Mouse (Mus musculus) adrenal gland, postnatal 25 days (tissue): Measurements from ENCODE around the gene Klk1b4. TPM values are rescaled to one million over a fixed set of nuclear protein-coding genes. Genes with fewer than 3 reads are reported as not detected.

ENCODE experiments used
- DNase-seq: peaks from one replicate; pipeline ENCODE4 v3.0.0; 2021; ENCODE audit warnings: mixed read lengths
- total RNA-seq: library from RNA; stranded (reverse); gene quantifications from 2 replicates; pipeline ENCODE4 v1.2.3, GENCODE M21; 2021

Klk1b4 gene
- total RNA-seq, 1 experiment from 2014 or later = not detected

DNA sequence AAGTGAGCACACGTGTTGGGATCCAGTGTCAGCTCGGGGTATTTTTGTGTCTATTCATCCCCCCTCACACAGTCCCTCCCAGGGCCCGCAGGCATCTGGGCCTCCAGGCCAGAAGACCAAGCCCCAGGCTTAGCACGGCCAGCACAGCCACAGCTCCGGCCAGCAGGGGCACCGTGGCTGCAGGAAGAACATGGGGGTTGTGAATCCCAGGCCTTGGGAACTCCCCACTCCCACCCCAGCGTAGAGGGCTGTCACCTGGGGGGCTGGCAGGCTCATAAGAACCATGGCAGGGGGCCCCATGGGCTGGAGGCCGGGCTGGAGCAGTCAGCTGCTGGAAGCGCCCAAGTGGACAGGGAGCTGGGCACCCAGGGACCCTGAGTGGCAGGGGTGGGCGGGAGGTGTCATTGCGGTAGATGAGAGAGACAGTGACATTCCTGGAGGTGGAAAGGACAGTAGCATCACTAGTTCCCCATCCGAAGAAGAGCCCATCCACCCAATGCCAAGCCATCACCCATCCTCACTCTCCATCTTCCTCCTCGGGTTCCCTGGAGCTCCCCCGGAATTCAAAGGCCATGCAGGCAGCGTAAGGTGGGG is 45.9 kb downstream of the Klk1b4 start:
- DNase-seq = no peak

DNA sequence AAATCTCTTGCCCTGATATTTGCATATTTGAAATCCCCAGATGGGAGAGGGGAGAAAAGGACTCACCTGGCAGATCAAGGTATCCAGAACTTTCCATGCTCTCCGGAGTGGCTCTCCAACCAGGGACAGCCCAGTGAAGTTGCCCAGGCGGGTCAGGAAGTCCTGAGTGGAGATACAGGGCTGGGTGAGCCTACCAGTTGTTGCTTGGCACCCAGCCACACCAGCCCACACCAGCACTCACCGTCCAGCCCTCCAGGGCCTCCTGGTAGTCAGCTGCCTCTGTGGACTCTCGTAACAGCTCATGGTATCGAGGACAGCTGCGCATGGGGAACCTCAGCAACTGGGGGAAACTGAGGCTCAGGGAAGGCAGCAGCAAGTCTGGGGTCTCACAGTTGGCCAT is 47.7 kb downstream of the Klk1b4 start:
- no peak for DNase-seq

DNA sequence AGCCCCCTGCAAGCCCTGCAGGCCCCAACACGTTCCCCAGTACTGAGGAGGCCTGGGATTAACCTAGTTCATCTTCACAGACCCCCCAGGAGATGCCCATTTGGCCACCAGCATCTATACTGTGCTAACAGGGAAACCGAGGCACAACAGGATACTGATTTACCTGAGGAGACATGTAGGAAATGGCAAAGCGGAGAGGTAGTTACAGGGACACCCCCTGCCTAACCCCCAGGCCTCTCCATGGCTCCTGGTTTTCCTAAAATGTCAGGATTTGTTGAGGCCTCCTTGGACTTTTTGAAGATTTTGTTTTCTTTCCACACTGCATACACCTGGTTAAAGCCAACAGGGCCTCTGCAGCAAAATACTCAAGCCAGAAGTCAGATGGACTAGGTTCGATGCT is 50.0 kb downstream of the Klk1b4 start, which contains the start of gene Acp4:
Gene Acp4, minus strand, starts transcription at position 101 of the 400 bp plus-strand sequence.
- no peak for DNase-seq

DNA sequence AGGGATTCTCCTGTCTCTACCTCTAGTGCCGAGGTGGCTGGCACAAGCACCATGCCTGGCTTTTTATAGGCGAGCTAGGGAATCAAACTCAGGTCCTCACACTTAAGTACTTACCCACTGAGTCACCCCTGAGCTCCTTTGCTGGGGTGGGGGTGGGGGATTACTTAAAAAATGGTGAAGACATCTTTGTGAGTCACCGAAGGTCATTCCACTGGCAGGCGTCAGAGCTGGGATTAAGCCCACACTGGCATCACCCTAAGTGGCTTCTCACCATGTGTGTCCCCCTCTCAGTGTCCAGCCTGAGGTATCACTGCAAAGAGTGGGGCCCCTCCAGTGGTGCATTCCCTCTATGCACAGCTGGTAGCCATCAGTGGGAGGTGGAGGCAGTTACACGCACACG is 53.2 kb downstream of the Klk1b4 start:
- no peak for DNase-seq

DNA sequence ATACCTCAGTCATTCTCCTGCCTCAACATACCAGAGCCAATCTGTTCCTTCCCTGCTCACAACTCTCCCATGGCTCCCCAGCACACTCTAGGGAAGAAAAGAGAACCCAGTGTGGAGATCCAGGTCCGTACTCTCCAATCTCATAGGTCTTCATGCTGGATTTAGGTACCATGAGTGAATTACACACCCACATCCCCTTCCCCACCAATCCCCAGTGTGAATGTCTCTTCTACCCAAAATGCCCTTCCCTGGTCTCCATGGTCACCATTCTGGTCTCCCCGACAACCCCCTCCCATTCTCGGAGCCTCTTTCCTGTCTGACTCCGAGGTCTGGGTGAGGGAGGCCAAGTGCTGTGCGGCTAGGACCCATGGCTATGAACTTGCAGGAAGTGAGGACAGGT is 53.9 kb downstream of the Klk1b4 start, which contains the start of gene Gm15517:
Gene Gm15517, plus strand, starts transcription at position 301 of the 400 bp plus-strand sequence.
- DNase-seq = no peak

Other genes starting within 250 kb of the Klk1b4 start
- not detected in 2 replicates for gene Klk1b1, start 240.7 kb upstream of the Klk1b4 start, total RNA-seq
- not detected in 2 replicates for gene Klk1b9, start 231.4 kb upstream of the Klk1b4 start, total RNA-seq
- gene Klk1b11, start 211.6 kb upstream of the Klk1b4 start, total RNA-seq = not detected in 2 replicates
- gene Klk1b26, start 195.3 kb upstream of the Klk1b4 start, total RNA-seq = not detected in 2 replicates
- gene Klk1b27, start 155.1 kb upstream of the Klk1b4 start, total RNA-seq = not detected in 2 replicates
- not detected in 2 replicates for gene Klk1b21, start 105.1 kb upstream of the Klk1b4 start, total RNA-seq
- gene Klk1b22, start 94.8 kb upstream of the Klk1b4 start, total RNA-seq = not detected in 2 replicates
- not detected in 2 replicates for gene Klk1b16, start 70.7 kb upstream of the Klk1b4 start, total RNA-seq
- gene Klk1b24, start 19.2 kb upstream of the Klk1b4 start, total RNA-seq = not detected in 2 replicates
- not detected in 2 replicates for gene Klk1b3, start 9.2 kb upstream of the Klk1b4 start, total RNA-seq
- gene Klk1b5, start 8.5 kb downstream of the Klk1b4 start, total RNA-seq = not detected in 2 replicates
- gene Klk1, start 17.9 kb downstream of the Klk1b4 start, total RNA-seq = not detected in 2 replicates
- gene Gm36864, start 28.7 kb downstream of the Klk1b4 start, total RNA-seq = not detected in 2 replicates
- gene 1700028J19Rik, start 39.3 kb downstream of the Klk1b4 start, total RNA-seq = 0.70 and 1.6 TPM in 2 replicates
- gene 2410002F23Rik, start 39.3 kb downstream of the Klk1b4 start, total RNA-seq = 71.3 and 125 TPM in 2 replicates
- gene Acp4, start 49.9 kb downstream of the Klk1b4 start, total RNA-seq = not detected in 2 replicates
- not detected in 2 replicates for gene Gm15517, start 54.0 kb downstream of the Klk1b4 start, total RNA-seq
- gene Clec11a, start 99.5 kb downstream of the Klk1b4 start, total RNA-seq = 3.4 and 3.6 TPM in 2 replicates
- 8.5 and 10.4 TPM in 2 replicates for gene Shank1, start 102.8 kb downstream of the Klk1b4 start, total RNA-seq
- gene Syt3, start 176.7 kb downstream of the Klk1b4 start, total RNA-seq = 4.1 and 5.7 TPM in 2 replicates
- gene 1700008O03Rik, start 178.4 kb downstream of the Klk1b4 start, total RNA-seq = 2.3 TPM in 1 of 2 replicates, not detected in the other
- gene Lrrc4b, start 221.6 kb downstream of the Klk1b4 start, total RNA-seq = 4.3 and 5.8 TPM in 2 replicates